Mouse (Mus musculus) limb, embryonic 15.5 days (tissue): ENCODE results near the gene Gm11562. TPM values are rescaled to one million over a fixed set of nuclear protein-coding genes. Genes with fewer than 3 reads are reported as not detected.
"Not testable (repeated sequence)": the region's sequence is repeated elsewhere in the genome, so short reads cannot be mapped to it uniquely, and the experiment has no call there.

Experiments used
- ATAC-seq: fragments of 200-750 bp; cut with Nextera tagmentation; 2 replicates; pipeline ENCODE4 v1.8.0; 2017; ENCODE audit warnings: low read depth, moderate TSS enrichment; ENCODE audit not compliant: insufficient number of reproducible peaks, low FRiP score, low TSS enrichment
- H3K27ac ChIP-seq: fragments of 300-500 bp; sonication (generic); 2 replicates; pipeline ENCODE4 v1.5.1; 2015; ENCODE audit warnings: moderate library complexity, mild to moderate bottlenecking, inconsistent platforms
- H3K27me3 ChIP-seq: fragments of 300-500 bp; sonication (generic); 2 replicates; pipeline ENCODE4 v1.6.1; 2015; ENCODE audit warnings: inconsistent platforms
- H3K36me3 ChIP-seq: fragments of 300-500 bp; sonication (generic); 2 replicates; pipeline ENCODE4 v1.6.1; 2015; ENCODE audit warnings: inconsistent platforms
- H3K4me1 ChIP-seq: fragments of 300-500 bp; sonication (generic); 2 replicates; pipeline ENCODE4 v1.6.1; 2015; ENCODE audit warnings: inconsistent platforms
- H3K4me2 ChIP-seq: fragments of 300-500 bp; sonication (generic); 2 replicates; pipeline ENCODE4 v1.6.1; 2015; ENCODE audit warnings: mild to moderate bottlenecking, inconsistent platforms
- H3K4me3 ChIP-seq: fragments of 300-500 bp; sonication (generic); 2 replicates; pipeline ENCODE4 v1.5.1; 2015; ENCODE audit warnings: mild to moderate bottlenecking, inconsistent platforms
- H3K9ac ChIP-seq: fragments of 300-500 bp; sonication (generic); 2 replicates; pipeline ENCODE4 v1.6.1; 2015; ENCODE audit warnings: inconsistent platforms
- H3K9me3 ChIP-seq: fragments of 300-500 bp; sonication (generic); 2 replicates; pipeline ENCODE4 v1.6.1; 2016; ENCODE audit warnings: inconsistent platforms
- WGBS: fragments of 180-500 bp; shearing (Covaris S2); methylation state at CpG from one replicate; pipeline ENCODE4 v1.1.7; 2015; 5-methylcytosine and 5-hydroxymethylcytosine counted together
- polyA plus RNA-seq: library from polyadenylated mRNA; unstranded; fragments of >200 nt; fragmentation: Nextera tagmentation; extraction: Ambion mirVana; gene quantifications from 2 replicates; pipeline ENCODE4 v1.2.1, GENCODE M21; 2015

The Gm11562 gene
- polyA plus RNA-seq, 1 experiment from 2014 or later: not detected

GRCm38 (mm10) chr11:99634653-99635134 lies 14.5 kb upstream of the Gm11562 start, which contains the start of gene Krtap4-2:
TSS of gene Krtap4-2 (minus strand) at chr11:99635084.
- Histone ChIP-seq H3K9ac (no peak within 1 kb of the TSS), H3K4me2 (no peak within 1 kb of the TSS), H3K9me3 (no peaks in the 10 kb centered on the region), H3K4me1 (0 out of 2 replicates have a peak, but pooled peaks cover 3% of the 10 kb centered on the region), H3K27me3 (peaks cover 5% of the 10 kb centered on the region; the same call in 1 of the 2 replicates), H3K27ac (peak within 1 kb of the TSS; percentile 22; the same call in 1 of the 2 replicates), H3K4me3 (no peak within 1 kb of the TSS), H3K36me3 (no peaks in the 10 kb centered on the region)
- WGBS: 30% methylated on average over 8 of the region's 8 CpGs
- ATAC-seq: no peak

GRCm38 (mm10) chr11:99633293-99633692 lies 13.1 kb upstream of the Gm11562 start:
- H3K4me3 ChIP-seq: no peak overlapping the region
- 0 out of 2 replicates have a peak, but pooled peaks cover 3% of the 10 kb centered on the region for H3K4me1 ChIP-seq
- H3K27ac ChIP-seq: no peak overlapping the region
- H3K4me2 ChIP-seq: no peak overlapping the region
- H3K36me3 ChIP-seq: no peaks in the 10 kb centered on the region
- peaks cover 5% of the 10 kb centered on the region; the same call in 1 of the 2 replicates for H3K27me3 ChIP-seq
- 66% methylated on average over 2 of the region's 2 CpGs for WGBS
- H3K9ac ChIP-seq: no peak overlapping the region
- no peak for ATAC-seq
- no peaks in the 10 kb centered on the region for H3K9me3 ChIP-seq

GRCm38 (mm10) chr11:99630890-99631289 lies 10.7 kb upstream of the Gm11562 start:
- Histone ChIP-seq H3K4me2 (no peak overlapping the region), H3K36me3 (no peaks in the 10 kb centered on the region)
- 57% methylated on average over 3 of the region's 3 CpGs for WGBS

GRCm38 (mm10) chr11:99628138-99628537 lies 7.9 kb upstream of the Gm11562 start, which contains the start of gene Krtap4-1:
TSS of gene Krtap4-1 (minus strand) at chr11:99628238.
- H3K9ac ChIP-seq: no peak within 1 kb of the TSS
- no peak for ATAC-seq
- no peaks in the 10 kb centered on the region for H3K4me1 ChIP-seq
- H3K4me3 ChIP-seq: no peak within 1 kb of the TSS
- WGBS: 78% methylated on average over 4 of the region's 4 CpGs
- H3K9me3 ChIP-seq: no peaks in the 10 kb centered on the region
- H3K4me2 ChIP-seq: no peak within 1 kb of the TSS
- no peaks in the 10 kb centered on the region for H3K36me3 ChIP-seq
- H3K27me3 ChIP-seq: no peaks in the 10 kb centered on the region
- no peak within 1 kb of the TSS for H3K27ac ChIP-seq

More at GRCm38 (mm10) chr11:99630890-99631289, 10.7 kb upstream of the Gm11562 start:
- Histone ChIP-seq H3K27me3 (peaks cover 5% of the 10 kb centered on the region; the same call in 1 of the 2 replicates), H3K4me1 (0 out of 2 replicates have a peak, but pooled peaks cover 3% of the 10 kb centered on the region), H3K9ac (no peak overlapping the region), H3K9me3 (no peaks in the 10 kb centered on the region), H3K27ac (no peak overlapping the region), H3K4me3 (no peak overlapping the region)
- ATAC-seq: no peak

- Histone ChIP-seq H3K36me3 (no peaks in the 10 kb centered on the region), H3K27ac (no peak within 1 kb of the TSS), H3K9ac (no peak within 1 kb of the TSS), H3K4me1 (no peaks in the 10 kb centered on the region), H3K9me3 (no peaks in the 10 kb centered on the region), H3K27me3 (no peaks in the 10 kb centered on the region), H3K4me2 (no peak within 1 kb of the TSS), H3K4me3 (no peak within 1 kb of the TSS)
- ATAC-seq: no peak
- 57% methylated on average over 3 of the region's 3 CpGs for WGBS
Measured at GRCm38 (mm10) chr11:99614796-99615363, 5.4 kb downstream of the Gm11562 start, which contains the start of gene Krtap2-4. TSS of gene Krtap2-4 (minus strand) at chr11:99614846.

- WGBS: 46% methylated on average over 2 of the region's 2 CpGs
- ATAC-seq, H3K27me3 ChIP-seq: not testable (repeated sequence)
Measured at GRCm38 (mm10) chr11:99610089-99610488, 10.1 kb downstream of the Gm11562 start, which contains the start of gene Gm11937. TSS of gene Gm11937 (minus strand) at chr11:99610189.

GRCm38 (mm10) chr11:99609126-99609525 lies 11.1 kb downstream of the Gm11562 start:
- no peak for ATAC-seq
- Histone ChIP-seq H3K9ac (no peak overlapping the region), H3K4me1 (no peaks in the 10 kb centered on the region), H3K9me3 (no peaks in the 10 kb centered on the region), H3K27me3 (no peaks in the 10 kb centered on the region), H3K4me2 (no peak overlapping the region), H3K36me3 (no peaks in the 10 kb centered on the region), H3K4me3 (no peak overlapping the region), H3K27ac (no peak overlapping the region)
- 51% methylated on average over 1 of the region's 1 CpGs for WGBS

More at GRCm38 (mm10) chr11:99610089-99610488, 10.1 kb downstream of the Gm11562 start, which contains the start of gene Gm11937:
- H3K4me3 ChIP-seq, H3K27ac ChIP-seq, H3K36me3 ChIP-seq, H3K9ac ChIP-seq, H3K4me2 ChIP-seq, H3K9me3 ChIP-seq, H3K4me1 ChIP-seq: not testable (repeated sequence)

GRCm38 (mm10) chr11:99603208-99603607 lies 17.0 kb downstream of the Gm11562 start, which contains the start of gene Gm11938:
TSS of gene Gm11938 (minus strand) at chr11:99603308.
- not testable (repeated sequence) for H3K9me3 ChIP-seq, H3K36me3 ChIP-seq, H3K4me1 ChIP-seq, H3K27me3 ChIP-seq, ATAC-seq, H3K27ac ChIP-seq, H3K9ac ChIP-seq, H3K4me2 ChIP-seq, H3K4me3 ChIP-seq
- WGBS: 28% methylated on average over 1 of the region's 1 CpGs

GRCm38 (mm10) chr11:99597742-99598141 lies 22.5 kb downstream of the Gm11562 start, which contains the start of gene Krtap9-3:
TSS of gene Krtap9-3 (minus strand) at chr11:99598105.
- not testable (repeated sequence) for H3K9me3 ChIP-seq, H3K27ac ChIP-seq, ATAC-seq, H3K4me2 ChIP-seq, H3K36me3 ChIP-seq, H3K27me3 ChIP-seq, H3K4me3 ChIP-seq, H3K4me1 ChIP-seq, H3K9ac ChIP-seq
- 79% methylated on average over 6 of the region's 6 CpGs for WGBS

- H3K9ac ChIP-seq: no peak within 1 kb of the TSS
- ATAC-seq: no peak
- no peaks in the 10 kb centered on the region for H3K9me3 ChIP-seq
- H3K27ac ChIP-seq: no peak within 1 kb of the TSS
- 75% methylated on average over 6 of the region's 6 CpGs for WGBS
- no peaks in the 10 kb centered on the region for H3K27me3 ChIP-seq
- H3K4me2 ChIP-seq: no peak within 1 kb of the TSS
- no peaks in the 10 kb centered on the region for H3K36me3 ChIP-seq
- H3K4me3 ChIP-seq: no peak within 1 kb of the TSS
- no peaks in the 10 kb centered on the region for H3K4me1 ChIP-seq
Measured at GRCm38 (mm10) chr11:99590981-99591380, 29.3 kb downstream of the Gm11562 start, which contains the start of gene Krtap1-3. TSS of gene Krtap1-3 (minus strand) at chr11:99591339.

GRCm38 (mm10) chr11:99585096-99585495 lies 35.1 kb downstream of the Gm11562 start:
- H3K4me1 ChIP-seq: no peaks in the 10 kb centered on the region
- H3K27ac ChIP-seq: no peak overlapping the region
- no peak overlapping the region for H3K4me2 ChIP-seq
- H3K4me3 ChIP-seq: no peak overlapping the region
- H3K36me3 ChIP-seq: no peaks in the 10 kb centered on the region
- no peaks in the 10 kb centered on the region for H3K27me3 ChIP-seq
- no peak for ATAC-seq
- H3K9ac ChIP-seq: no peak overlapping the region
- H3K9me3 ChIP-seq: no peaks in the 10 kb centered on the region
- 89% methylated on average over 7 of the region's 7 CpGs for WGBS

- ATAC-seq: no peak
- Histone ChIP-seq H3K27me3 (no peaks in the 10 kb centered on the region), H3K4me1 (no peaks in the 10 kb centered on the region), H3K27ac (no peak within 1 kb of the TSS), H3K9me3 (no peaks in the 10 kb centered on the region), H3K4me3 (no peak within 1 kb of the TSS), H3K4me2 (no peak within 1 kb of the TSS), H3K9ac (no peak within 1 kb of the TSS), H3K36me3 (no peaks in the 10 kb centered on the region)
- 65% methylated on average over 5 of the region's 5 CpGs for WGBS
Measured at GRCm38 (mm10) chr11:99583245-99583704, 37.0 kb downstream of the Gm11562 start, which contains the start of gene Krtap1-4. TSS of gene Krtap1-4 (minus strand) at chr11:99583654.
